Mouse (Mus musculus) heart, postnatal 0 days (tissue): ENCODE results near the gene Zranb2. TPM values are rescaled to one million over a fixed set of nuclear protein-coding genes. Genes with fewer than 3 reads are reported as not detected.

Experiments
- ATAC-seq: fragments of 200-750 bp; cut with Nextera tagmentation; 2 replicates; pipeline ENCODE4 v1.8.0; 2017; ENCODE audit warnings: low read depth, moderate number of reproducible peaks, moderate library complexity; ENCODE audit not compliant: insufficient read depth
- DNase-seq: peaks from one replicate; pipeline ENCODE4 v3.0.0-alpha.2; 2016; ENCODE audit warnings: low spot score
- H3K27ac ChIP-seq: fragments of 300-500 bp; sonication (generic); 2 replicates; pipeline ENCODE4 v1.5.1; 2014; ENCODE audit warnings: low read depth, mild to moderate bottlenecking
- H3K27me3 ChIP-seq: fragments of 300-500 bp; sonication (generic); 2 replicates; pipeline ENCODE4 v1.6.1; 2014; ENCODE audit warnings: low read length, mixed read lengths; ENCODE audit not compliant: control insufficient read depth, insufficient read depth
- H3K36me3 ChIP-seq: fragments of 300-500 bp; sonication (generic); replicated peaks from 2 replicates; pipeline ENCODE4 v1.6.1; 2014; ENCODE audit warnings: low read length, mixed read lengths; ENCODE audit not compliant: control insufficient read depth, insufficient read depth
- H3K4me1 ChIP-seq: fragments of 300-500 bp; sonication (generic); 2 replicates; pipeline ENCODE4 v1.6.1; 2014; ENCODE audit warnings: antibody characterized with exemption; ENCODE audit not compliant: control insufficient read depth, insufficient read depth
- H3K4me2 ChIP-seq: fragments of 300-500 bp; sonication (generic); 2 replicates; pipeline ENCODE4 v1.6.1; 2014; ENCODE audit warnings: low read depth, mild to moderate bottlenecking, low read length, moderate library complexity
- H3K4me3 ChIP-seq: fragments of 300-500 bp; sonication (generic); 2 replicates; pipeline ENCODE4 v1.5.1; 2014; ENCODE audit warnings: low read depth, low read length
- H3K9ac ChIP-seq: fragments of 300-500 bp; sonication (generic); replicated peaks from 2 replicates; pipeline ENCODE4 v1.6.1; 2014; ENCODE audit warnings: low read depth, low read length, mixed read lengths
- H3K9me3 ChIP-seq: fragments of 300-500 bp; sonication (generic); replicated peaks from 2 replicates; pipeline ENCODE4 v1.6.1; 2016; ENCODE audit warnings: low read length; ENCODE audit not compliant: control insufficient read depth
- CTCF ChIP-seq: IDR thresholded peaks from 2 replicates; pipeline ENCODE4 v1.5.1; 2016; ENCODE audit warnings: antibody characterized with exemption, control low read depth, low read depth
- EP300 ChIP-seq: IDR thresholded peaks from 2 replicates; pipeline ENCODE4 v1.6.1; 2016; ENCODE audit warnings: antibody characterized with exemption, low read depth
- WGBS: fragments of 180-500 bp; shearing (Covaris S2); extraction: QIAGEN DNeasy Blood & Tissue Kit; methylation state at CpG from one replicate; pipeline ENCODE4 v1.1.7; 2014; 5-methylcytosine and 5-hydroxymethylcytosine counted together
- polyA plus RNA-seq: library from polyadenylated mRNA; unstranded; fragments of >200 nt; fragmentation: Nextera tagmentation; extraction: Ambion mirVana; gene quantifications from 2 replicates; pipeline ENCODE4 v1.2.1, GENCODE M21; 2015
- total RNA-seq: library from RNA; depleted of rRNA; stranded (reverse); fragments of >200 nt; gene quantifications from 2 replicates; pipeline ENCODE4 v1.2.3, GENCODE M21; 2014; ENCODE audit warnings: low replicate concordance

Gene Zranb2
- total and polyA plus RNA-seq, 2 experiments from 2014 or later, result 20.9 to 47.5 TPM

GRCm38 (mm10) chr3:157572011-157572410 is 38.1 kb downstream of the Zranb2 start:
- Histone ChIP-seq H3K4me3 (no peak overlapping the region), H3K27ac (no peak overlapping the region), H3K9ac (no peak overlapping the region), H3K9me3 (no peaks in the 10 kb centered on the region), H3K36me3 (no peaks in the 10 kb centered on the region), H3K27me3 (peaks cover 20% of the 10 kb centered on the region), H3K4me2 (no peak overlapping the region), H3K4me1 (no peaks in the 10 kb centered on the region)
- no peak for ATAC-seq
- TF ChIP-seq EP300, result no peak
- no peak for TF ChIP-seq CTCF
- DNase-seq, result no peak
- WGBS, result 66% methylated on average over 6 of the region's 6 CpGs

DNA sequence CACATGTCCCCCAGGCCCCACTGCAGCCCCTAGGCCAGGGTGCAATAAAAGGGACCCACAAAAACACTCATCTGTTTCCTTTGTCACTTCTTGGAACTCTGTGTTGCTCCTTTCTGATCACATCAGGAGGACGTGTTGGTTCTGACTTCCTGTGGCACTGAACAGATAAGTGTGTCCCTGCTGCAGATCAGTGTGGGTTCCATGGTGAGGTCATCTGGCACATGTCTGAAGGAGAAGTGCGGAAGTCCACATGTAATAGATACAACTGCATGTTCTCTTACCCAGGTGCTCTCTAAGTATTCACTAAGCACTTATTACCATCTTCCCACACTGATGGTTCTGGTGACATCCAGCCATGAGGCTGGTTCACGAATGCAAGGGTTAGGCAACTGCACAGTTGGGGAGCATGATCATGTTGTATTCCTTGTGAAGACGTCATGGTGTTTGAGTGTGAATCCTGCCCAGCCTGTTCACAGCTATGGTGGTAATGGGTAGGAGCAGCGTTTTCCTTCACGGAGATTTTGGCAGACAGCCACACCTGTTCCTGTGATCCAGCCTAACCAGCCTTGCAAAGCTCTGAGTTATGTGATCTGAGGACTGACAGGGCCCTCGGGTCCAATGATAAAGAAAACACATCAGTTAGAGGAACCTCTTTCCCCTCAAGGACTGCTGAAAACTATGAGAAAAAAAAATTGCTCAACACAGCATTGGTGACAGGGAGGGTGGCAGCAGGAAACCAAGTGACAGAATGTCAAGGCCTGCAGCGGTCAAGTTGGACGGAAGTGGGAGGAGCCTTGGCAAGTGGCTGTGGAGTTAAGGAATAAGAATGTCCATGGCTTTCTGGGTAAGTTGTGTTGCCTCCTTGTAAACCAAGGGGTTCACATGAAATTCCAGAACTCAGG is 41.7 kb downstream of the Zranb2 start:
- TF ChIP-seq CTCF (no peak), EP300 (no peak)
- Histone ChIP-seq H3K4me2 (no peak overlapping the region), H3K4me1 (peaks cover 10% of the 10 kb centered on the region; the same call in 1 of the 2 replicates), H3K9ac (no peak overlapping the region), H3K36me3 (no peaks in the 10 kb centered on the region), H3K27ac (no peak overlapping the region), H3K4me3 (no peak overlapping the region), H3K9me3 (no peaks in the 10 kb centered on the region), H3K27me3 (no peaks in the 10 kb centered on the region)
- 43% methylated on average over 9 of the region's 9 CpGs for WGBS
- ATAC-seq, result no peak
- DNase-seq, result no peak

- no peak for DNase-seq
- no peak overlapping the region for H3K4me2 ChIP-seq
- H3K27me3 ChIP-seq, result no peaks in the 10 kb centered on the region
- H3K4me1 ChIP-seq, result peaks cover 10% of the 10 kb centered on the region; the same call in 1 of the 2 replicates
- H3K27ac ChIP-seq, result no peak overlapping the region
- no peak overlapping the region for H3K9ac ChIP-seq
- no peak for TF ChIP-seq EP300
- TF ChIP-seq CTCF, result no peak
- H3K9me3 ChIP-seq, result no peaks in the 10 kb centered on the region
- ATAC-seq, result no peak
- H3K36me3 ChIP-seq, result no peaks in the 10 kb centered on the region
- no peak overlapping the region for H3K4me3 ChIP-seq
- WGBS, result 65% methylated on average over 1 of the region's 1 CpGs
Observed at GRCm38 (mm10) chr3:157576343-157576722, 42.4 kb downstream of the Zranb2 start.

- Histone ChIP-seq H3K36me3 (no peaks in the 10 kb centered on the region), H3K27ac (no peak overlapping the region), H3K9ac (no peak overlapping the region), H3K4me3 (no peak overlapping the region), H3K4me2 (no peak overlapping the region), H3K27me3 (no peaks in the 10 kb centered on the region), H3K4me1 (peaks cover 10% of the 10 kb centered on the region; the same call in 1 of the 2 replicates), H3K9me3 (no peaks in the 10 kb centered on the region)
- TF ChIP-seq CTCF, result no peak
- no peak for TF ChIP-seq EP300
- no peak for DNase-seq
- ATAC-seq, result no peak
- WGBS, result 57% methylated on average over 1 of the region's 1 CpGs
Observed at GRCm38 (mm10) chr3:157576862-157577261, 42.9 kb downstream of the Zranb2 start.

GRCm38 (mm10) chr3:157578469-157579170 is 44.7 kb downstream of the Zranb2 start:
- no peaks in the 10 kb centered on the region for H3K36me3 ChIP-seq
- no peak overlapping the region for H3K4me3 ChIP-seq
- H3K9ac ChIP-seq, result no peak overlapping the region
- TF ChIP-seq CTCF, result no peak
- TF ChIP-seq EP300, result no peak
- ATAC-seq (no peak), DNase-seq (no peak)
- no peaks in the 10 kb centered on the region for H3K9me3 ChIP-seq
- H3K4me2 ChIP-seq, result no peak overlapping the region
- 77% methylated on average over 5 of the region's 5 CpGs for WGBS
- H3K4me1 ChIP-seq, result peaks cover 10% of the 10 kb centered on the region; the same call in 1 of the 2 replicates
- no peak overlapping the region for H3K27ac ChIP-seq
- no peaks in the 10 kb centered on the region for H3K27me3 ChIP-seq
